Mouse (Mus musculus): Measurements from ENCODE around the gene Hist1h3d. TPM values are rescaled to one million over a fixed set of nuclear protein-coding genes. Genes with fewer than 3 reads are reported as not detected.
A peak's percentile ranks its signal among the peaks of the same experiment; 100 is the strongest.
"Not testable (repeated sequence)": the region's sequence is repeated elsewhere in the genome, so short reads cannot be mapped to it uniquely, and the experiment has no call there.

The Hist1h3d gene
- polyA plus RNA-seq, 1 experiment from 2014 or later = 7.2 TPM

DNA sequence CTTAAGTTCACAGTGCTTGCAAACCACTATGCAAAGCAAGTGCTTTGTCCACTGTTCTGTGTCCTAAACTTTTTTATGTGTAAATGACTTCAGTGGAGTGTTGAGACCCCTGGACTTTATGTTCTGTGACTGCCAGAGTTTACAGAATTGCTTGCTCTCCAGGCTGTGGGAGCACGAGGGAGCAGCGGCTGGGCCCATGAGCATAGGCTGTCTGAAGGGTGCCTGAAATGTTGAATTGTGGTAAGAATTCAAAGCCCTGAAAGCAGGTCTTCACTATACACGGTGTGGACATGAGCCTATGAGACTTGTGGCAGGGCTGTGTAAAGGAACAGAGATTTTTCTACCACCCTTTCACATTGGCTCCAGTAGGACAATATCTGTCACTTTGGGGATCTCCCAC is 36.1 kb downstream of the Hist1h3d start:
- no peak for DNase-seq (ENCODE audit: extremely low spot score, low spot score)
- Histone ChIP-seq H3K4me3 (no peak overlapping the region), H3K36me3 (replicated peaks) (0 out of 2 replicates have a peak, but pooled peaks cover 3% of the 10 kb centered on the region), H3K27ac (no peak overlapping the region), H3K4me1 (no peaks in the 10 kb centered on the region), H3K9me3 (no peaks in the 10 kb centered on the region), H3K27me3 (ENCODE audit: poor library complexity, severe bottlenecking) (no peaks in the 10 kb centered on the region)
- 93% methylated on average over 3 of the region's 3 CpGs for WGBS

DNA sequence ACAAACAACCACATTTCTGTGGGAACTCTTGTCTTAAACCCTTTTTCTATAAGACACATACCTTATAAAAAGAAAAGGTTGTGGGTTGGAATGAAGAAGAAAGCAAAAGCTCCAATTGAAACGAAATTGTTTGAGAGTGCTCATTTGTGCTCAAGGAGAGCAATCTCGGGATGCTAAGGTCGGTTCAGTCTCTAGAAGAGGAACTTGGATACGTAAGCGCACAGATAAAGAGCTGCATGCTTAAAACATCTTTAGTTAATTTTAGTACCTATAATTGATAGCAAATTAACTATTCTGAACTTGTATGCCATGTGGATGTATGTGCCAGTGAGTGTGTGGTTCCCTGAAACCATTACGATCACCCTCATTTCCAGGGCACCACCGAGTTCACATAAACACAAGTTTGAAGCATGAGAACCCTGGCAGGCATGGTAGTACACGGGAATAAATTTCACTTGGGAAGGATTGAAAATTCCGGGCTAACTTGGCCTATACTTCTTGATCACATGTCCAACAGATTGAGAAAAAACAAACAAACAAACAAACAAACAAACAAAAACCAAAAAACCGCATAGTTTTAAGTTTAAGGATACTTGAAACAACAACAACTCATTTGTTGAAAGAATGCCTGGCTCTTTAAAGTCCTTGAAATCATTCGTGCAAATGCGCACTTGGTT is 44.6 kb downstream of the Hist1h3d start:
- Histone ChIP-seq H3K4me3 (peak overlapping the region; percentile 73), H3K27ac (peak overlapping the region; percentile 97), H3K27me3 (ENCODE audit: poor library complexity, severe bottlenecking) (peaks cover 6% of the 10 kb centered on the region), H3K36me3 (replicated peaks) (no peaks in the 10 kb centered on the region), H3K4me1 (peaks cover 28% of the 10 kb centered on the region), H3K9me3 (no peaks in the 10 kb centered on the region)
- DNase-seq (ENCODE audit: extremely low spot score, low spot score) = no peak
- 59% methylated on average over 12 of the region's 12 CpGs for WGBS

DNA sequence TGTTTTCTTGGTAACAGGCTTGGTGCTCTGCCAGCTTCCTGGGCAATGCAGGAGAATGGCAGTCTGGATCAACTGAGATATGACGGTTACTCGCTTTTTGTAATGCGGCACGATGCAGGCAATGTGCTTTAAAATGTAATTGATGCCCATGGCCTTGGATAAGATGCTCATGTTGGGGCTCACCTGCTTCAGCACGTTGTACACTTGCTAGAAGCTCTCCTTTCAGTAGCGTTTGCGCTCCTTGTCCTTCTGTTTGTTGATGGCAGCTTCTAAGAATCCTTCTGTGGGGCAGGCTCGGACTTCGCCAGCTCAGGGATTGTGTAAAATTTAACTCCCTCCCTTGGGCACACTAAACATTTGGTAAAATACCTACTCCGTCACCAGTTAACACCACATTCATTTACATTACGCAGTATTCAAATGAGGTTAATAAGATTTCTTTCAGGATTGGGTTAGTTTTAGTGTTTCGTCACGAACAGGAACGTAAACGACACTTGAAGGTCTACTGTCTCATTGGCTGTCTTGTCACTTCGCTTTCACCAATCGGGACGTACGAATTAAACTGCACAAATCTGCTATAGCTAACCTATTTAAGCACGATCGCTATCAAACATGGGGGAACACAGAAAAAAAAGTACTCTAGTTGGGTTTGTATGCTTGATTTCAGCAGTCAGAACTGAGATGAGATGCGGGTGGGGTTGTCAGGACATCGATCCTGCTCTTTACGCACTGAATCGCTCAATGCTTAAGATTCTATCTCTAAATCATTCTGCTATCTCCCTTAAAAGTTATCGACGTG is 45.4 kb downstream of the Hist1h3d start, which contains the start of gene Hist1h2be:
TSS of gene Hist1h2be (minus strand) at position 392 of the 799 bp plus-strand sequence.
- peak; percentile 76 for DNase-seq (ENCODE audit: extremely low spot score, low spot score)
- H3K27ac ChIP-seq = peak within 1 kb of the TSS; percentile 97
- H3K9me3 ChIP-seq = no peaks in the 10 kb centered on the region
- peaks cover 14% of the 10 kb centered on the region for H3K27me3 ChIP-seq (ENCODE audit: poor library complexity, severe bottlenecking)
- peak within 1 kb of the TSS; percentile 73 for H3K4me3 ChIP-seq
- H3K4me1 ChIP-seq = peaks cover 28% of the 10 kb centered on the region
- 1% methylated on average over 27 of the region's 27 CpGs for WGBS
- no peaks in the 10 kb centered on the region for H3K36me3 ChIP-seq (replicated peaks)

DNA sequence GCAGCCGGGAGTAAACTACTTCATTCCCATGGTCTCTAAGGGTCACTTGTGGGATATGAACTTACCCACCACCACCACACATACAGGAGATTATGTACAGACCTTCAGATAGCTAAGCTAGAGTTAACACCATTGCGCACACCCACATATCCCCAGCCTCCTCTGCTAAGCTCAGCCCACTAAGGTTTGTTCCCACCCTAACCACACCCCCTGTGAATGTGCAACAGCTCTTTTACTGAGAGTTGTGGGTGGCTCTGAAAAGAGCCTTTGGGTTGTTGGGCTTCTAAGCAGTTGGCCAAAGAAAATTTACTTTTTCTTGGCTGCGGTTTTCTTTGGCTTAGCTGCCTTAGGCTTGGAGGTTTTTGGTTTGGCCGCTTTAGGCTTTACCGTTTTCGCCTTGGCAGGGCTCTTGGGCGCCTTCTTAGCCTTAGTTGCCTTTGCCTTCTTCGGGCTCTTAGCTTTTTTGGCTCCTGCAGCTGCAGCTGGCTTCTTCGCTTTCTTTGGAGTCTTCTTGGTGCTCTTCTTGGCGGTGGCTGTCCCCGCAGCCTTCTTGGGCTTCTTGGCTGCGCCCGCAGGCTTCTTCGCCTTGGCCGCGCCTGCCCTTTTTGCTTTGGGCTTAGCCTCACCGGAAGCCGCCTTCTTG is 46.1 kb downstream of the Hist1h3d start:
- Histone ChIP-seq H3K4me3 (peak overlapping the region; percentile 73), H3K36me3 (replicated peaks) (no peaks in the 10 kb centered on the region), H3K4me1 (peaks cover 28% of the 10 kb centered on the region), H3K27ac (peak overlapping the region; percentile 97), H3K27me3 (ENCODE audit: poor library complexity, severe bottlenecking) (peaks cover 21% of the 10 kb centered on the region), H3K9me3 (no peaks in the 10 kb centered on the region)
- peak; percentile 48 for DNase-seq (ENCODE audit: extremely low spot score, low spot score)
- WGBS = under 1% methylated on average over 18 of the region's 18 CpGs

DNA sequence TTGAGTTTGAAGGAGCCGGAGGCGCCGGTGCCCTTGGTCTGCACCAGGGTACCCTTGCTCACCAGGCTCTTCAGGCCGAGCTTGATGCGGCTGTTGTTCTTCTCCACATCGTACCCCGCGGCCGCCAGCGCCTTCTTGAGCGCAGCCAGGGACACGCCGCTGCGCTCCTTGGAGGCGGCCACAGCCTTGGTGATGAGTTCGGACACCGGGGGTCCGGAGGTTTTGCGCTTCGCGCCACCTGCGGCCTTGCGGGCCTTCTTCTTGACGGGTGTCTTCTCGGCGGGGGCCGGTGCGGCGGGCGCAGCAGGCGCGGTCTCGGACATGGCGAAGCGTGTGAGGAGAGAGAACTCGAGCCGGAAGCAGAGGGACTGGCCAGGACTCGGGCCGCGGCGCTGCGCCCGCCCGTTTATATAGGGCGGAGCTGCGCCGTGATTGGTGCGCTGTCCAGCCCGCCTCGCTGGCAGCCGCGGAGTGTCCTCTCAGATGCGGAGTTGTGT is 46.7 kb downstream of the Hist1h3d start, which contains the start of gene Hist1h1e:
TSS of gene Hist1h1e (minus strand) at position 384 of the 497 bp plus-strand sequence.
- WGBS = under 1% methylated on average over 53 of the region's 53 CpGs
- Histone ChIP-seq H3K4me3 (peak within 1 kb of the TSS; percentile 73), H3K27me3 (ENCODE audit: poor library complexity, severe bottlenecking) (peaks cover 23% of the 10 kb centered on the region), H3K4me1 (peaks cover 28% of the 10 kb centered on the region), H3K27ac (peak within 1 kb of the TSS; percentile 97)
- H3K9me3 ChIP-seq; H3K36me3 ChIP-seq (replicated peaks): not testable (repeated sequence)
- DNase-seq (ENCODE audit: extremely low spot score, low spot score) = peak; percentile 90

DNA sequence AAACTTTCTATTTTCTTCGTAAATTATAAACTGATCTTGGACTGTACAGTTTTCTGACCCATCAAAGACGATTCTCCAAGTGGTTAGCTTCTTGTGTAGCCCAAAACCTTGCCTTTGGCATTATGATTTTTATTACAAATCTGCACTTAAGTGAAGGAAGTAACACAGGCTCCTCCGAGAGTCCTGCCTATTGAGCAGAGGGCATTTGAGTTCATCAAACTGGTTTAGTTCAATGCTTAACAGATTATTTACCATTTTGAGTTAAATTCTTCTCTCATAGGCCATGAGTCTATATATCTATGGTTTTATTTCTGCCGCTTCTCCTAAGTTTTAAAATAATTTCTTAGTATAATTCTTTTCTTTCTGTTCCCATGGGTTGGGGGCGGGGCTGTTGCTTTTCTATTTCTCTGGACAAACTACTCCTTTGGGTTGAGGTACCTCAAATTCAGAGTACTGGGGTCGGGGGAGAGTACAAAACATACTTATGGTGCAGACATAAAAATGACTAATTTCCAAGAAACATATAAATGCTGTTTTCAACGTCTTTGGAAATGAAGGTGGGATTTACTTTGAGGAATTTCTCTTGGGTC is 47.4 kb downstream of the Hist1h3d start:
- peak overlapping the region; percentile 97 for H3K27ac ChIP-seq
- no peaks in the 10 kb centered on the region for H3K9me3 ChIP-seq
- peaks cover 28% of the 10 kb centered on the region for H3K4me1 ChIP-seq
- WGBS = 30% methylated on average over 7 of the region's 7 CpGs
- H3K27me3 ChIP-seq (ENCODE audit: poor library complexity, severe bottlenecking) = peaks cover 26% of the 10 kb centered on the region
- DNase-seq (ENCODE audit: extremely low spot score, low spot score) = no peak
- peak overlapping the region; percentile 73 for H3K4me3 ChIP-seq
- H3K36me3 ChIP-seq (replicated peaks) = no peaks in the 10 kb centered on the region

Small RNA genes lying within 50 kb of the gene (microRNA-seq; reads per million reads assigned to microRNA genes)
- gene Gm44297 (0.90 reads per million), gene Gm44359 (not detected), gene Gm44394 (not detected)

Other genes starting within 250 kb of the Hist1h3d start
- 57.1 and 58.7 TPM in 2 replicates for gene Zfp322a, start 206.6 kb upstream of the Hist1h3d start, polyA plus RNA-seq (2016; fragmentation: Nextera tagmentation; extraction: Ambion mirVana)
- gene Abt1, start 151.9 kb upstream of the Hist1h3d start, polyA plus RNA-seq (2016; fragmentation: Nextera tagmentation; extraction: Ambion mirVana) = 15.3 and 15.5 TPM in 2 replicates
- 0.09 TPM in 1 of 2 replicates, not detected in the other for gene Btn1a1, start 109.9 kb upstream of the Hist1h3d start, polyA plus RNA-seq (2016; fragmentation: Nextera tagmentation; extraction: Ambion mirVana)
- gene Btn2a2, start 86.9 kb upstream of the Hist1h3d start, polyA plus RNA-seq (2016; fragmentation: Nextera tagmentation; extraction: Ambion mirVana) = 0.52 and 0.54 TPM in 2 replicates
- 3.8 and 4.0 TPM in 2 replicates for gene Hist1h4h, start 44.7 kb upstream of the Hist1h3d start, polyA plus RNA-seq (2016; fragmentation: Nextera tagmentation; extraction: Ambion mirVana)
- gene Hist1h2af, start 41.9 kb upstream of the Hist1h3d start, polyA plus RNA-seq (2016; fragmentation: Nextera tagmentation; extraction: Ambion mirVana) = 6.7 and 9.5 TPM in 2 replicates
- gene Hist1h3g, start 40.3 kb upstream of the Hist1h3d start, polyA plus RNA-seq (2016; fragmentation: Nextera tagmentation; extraction: Ambion mirVana) = 6.3 and 8.1 TPM in 2 replicates
- 0.74 and 0.79 TPM in 2 replicates for gene Hist1h2bh, start 32.4 kb upstream of the Hist1h3d start, polyA plus RNA-seq (2016; fragmentation: Nextera tagmentation; extraction: Ambion mirVana)
- gene Hist1h3f, start 31.7 kb upstream of the Hist1h3d start, polyA plus RNA-seq (2016; fragmentation: Nextera tagmentation; extraction: Ambion mirVana) = 1.00 and 1.7 TPM in 2 replicates
- 0.53 and 0.60 TPM in 2 replicates for gene Hist1h4f, start 24.1 kb upstream of the Hist1h3d start, polyA plus RNA-seq (2016; fragmentation: Nextera tagmentation; extraction: Ambion mirVana)
- 0.58 and 0.60 TPM in 2 replicates for gene Hist1h1d, start 22.5 kb upstream of the Hist1h3d start, polyA plus RNA-seq (2016; fragmentation: Nextera tagmentation; extraction: Ambion mirVana)
- gene Hist1h3e, start 13.4 kb upstream of the Hist1h3d start, polyA plus RNA-seq (2016; fragmentation: Nextera tagmentation; extraction: Ambion mirVana) = 6.1 and 6.7 TPM in 2 replicates
- gene Hist1h2ae, start 4.5 kb upstream of the Hist1h3d start, polyA plus RNA-seq (2016; fragmentation: Nextera tagmentation; extraction: Ambion mirVana) = 102 and 105 TPM in 2 replicates
- gene Hist1h2bg, start 4.4 kb upstream of the Hist1h3d start, polyA plus RNA-seq (2016; fragmentation: Nextera tagmentation; extraction: Ambion mirVana) = 6.4 and 6.7 TPM in 2 replicates
- 5.8 and 6.9 TPM in 2 replicates for gene Hist1h2bf, start 1.6 kb upstream of the Hist1h3d start, polyA plus RNA-seq (2016; fragmentation: Nextera tagmentation; extraction: Ambion mirVana)
- 1.5 TPM in 2 replicates for gene Hist1h2ad, start 1.4 kb upstream of the Hist1h3d start, polyA plus RNA-seq (2016; fragmentation: Nextera tagmentation; extraction: Ambion mirVana)
- 112 and 119 TPM in 2 replicates for gene Hist1h4d, start 5.8 kb downstream of the Hist1h3d start, polyA plus RNA-seq (2016; fragmentation: Nextera tagmentation; extraction: Ambion mirVana)
- 3.2 and 3.6 TPM in 2 replicates for gene Hist1h2be, start 45.4 kb downstream of the Hist1h3d start, polyA plus RNA-seq (2016; fragmentation: Nextera tagmentation; extraction: Ambion mirVana)
- 19.8 and 21.4 TPM in 2 replicates for gene Hist1h1e, start 46.8 kb downstream of the Hist1h3d start, polyA plus RNA-seq (2016; fragmentation: Nextera tagmentation; extraction: Ambion mirVana)
- gene Hist1h2ac, start 108.2 kb downstream of the Hist1h3d start, polyA plus RNA-seq (2016; fragmentation: Nextera tagmentation; extraction: Ambion mirVana) = 1.00 and 1.1 TPM in 2 replicates
- 17.2 and 19.3 TPM in 2 replicates for gene Hist1h2bc, start 108.4 kb downstream of the Hist1h3d start, polyA plus RNA-seq (2016; fragmentation: Nextera tagmentation; extraction: Ambion mirVana)
- gene Hist1h1t, start 120.1 kb downstream of the Hist1h3d start, polyA plus RNA-seq (2016; fragmentation: Nextera tagmentation; extraction: Ambion mirVana) = not detected in 2 replicates
- gene Hist1h4c, start 122.7 kb downstream of the Hist1h3d start, polyA plus RNA-seq (2016; fragmentation: Nextera tagmentation; extraction: Ambion mirVana) = 4.5 and 5.9 TPM in 2 replicates
- gene Hfe, start 135.1 kb downstream of the Hist1h3d start, polyA plus RNA-seq (2016; fragmentation: Nextera tagmentation; extraction: Ambion mirVana) = 1.3 and 1.5 TPM in 2 replicates
- 9.4 and 10.7 TPM in 2 replicates for gene Hist1h1c, start 163.0 kb downstream of the Hist1h3d start, polyA plus RNA-seq (2016; fragmentation: Nextera tagmentation; extraction: Ambion mirVana)
- gene Hist1h3c, start 169.8 kb downstream of the Hist1h3d start, polyA plus RNA-seq (2016; fragmentation: Nextera tagmentation; extraction: Ambion mirVana) = 7.7 and 9.0 TPM in 2 replicates
- 2.3 and 2.7 TPM in 2 replicates for gene Hist1h2bb, start 171.0 kb downstream of the Hist1h3d start, polyA plus RNA-seq (2016; fragmentation: Nextera tagmentation; extraction: Ambion mirVana)
- 49.5 and 50.4 TPM in 2 replicates for gene Hist1h2ab, start 175.4 kb downstream of the Hist1h3d start, polyA plus RNA-seq (2016; fragmentation: Nextera tagmentation; extraction: Ambion mirVana)
- gene Hist1h3b, start 176.5 kb downstream of the Hist1h3d start, polyA plus RNA-seq (2016; fragmentation: Nextera tagmentation; extraction: Ambion mirVana) = 9.1 and 9.5 TPM in 2 replicates
- gene Hist1h4b, start 181.2 kb downstream of the Hist1h3d start, polyA plus RNA-seq (2016; fragmentation: Nextera tagmentation; extraction: Ambion mirVana) = 2.5 and 4.5 TPM in 2 replicates
- 0.69 TPM in 1 of 2 replicates, not detected in the other for gene Hist1h4a, start 185.5 kb downstream of the Hist1h3d start, polyA plus RNA-seq (2016; fragmentation: Nextera tagmentation; extraction: Ambion mirVana)
- gene Hist1h3a, start 186.6 kb downstream of the Hist1h3d start, polyA plus RNA-seq (2016; fragmentation: Nextera tagmentation; extraction: Ambion mirVana) = 2.2 and 3.6 TPM in 2 replicates
- 2.6 and 3.3 TPM in 2 replicates for gene Hist1h1a, start 187.9 kb downstream of the Hist1h3d start, polyA plus RNA-seq (2016; fragmentation: Nextera tagmentation; extraction: Ambion mirVana)
- 0.10 and 0.12 TPM in 2 replicates for gene Trim38, start 194.2 kb downstream of the Hist1h3d start, polyA plus RNA-seq (2016; fragmentation: Nextera tagmentation; extraction: Ambion mirVana)
- not detected in 2 replicates for gene Slc17a2, start 231.2 kb downstream of the Hist1h3d start, polyA plus RNA-seq (2016; fragmentation: Nextera tagmentation; extraction: Ambion mirVana)

All from forebrain, embryonic 10.5 days (tissue).